Mouse (Mus musculus): ENCODE results near the gene 2310079G19Rik. TPM values are rescaled to one million over a fixed set of nuclear protein-coding genes. Genes with fewer than 3 reads are reported as not detected.

2310079G19Rik gene
- polyA plus RNA-seq (2012; rRNA removed) = 28.8 and 37.2 TPM in 2 replicates

DNA sequence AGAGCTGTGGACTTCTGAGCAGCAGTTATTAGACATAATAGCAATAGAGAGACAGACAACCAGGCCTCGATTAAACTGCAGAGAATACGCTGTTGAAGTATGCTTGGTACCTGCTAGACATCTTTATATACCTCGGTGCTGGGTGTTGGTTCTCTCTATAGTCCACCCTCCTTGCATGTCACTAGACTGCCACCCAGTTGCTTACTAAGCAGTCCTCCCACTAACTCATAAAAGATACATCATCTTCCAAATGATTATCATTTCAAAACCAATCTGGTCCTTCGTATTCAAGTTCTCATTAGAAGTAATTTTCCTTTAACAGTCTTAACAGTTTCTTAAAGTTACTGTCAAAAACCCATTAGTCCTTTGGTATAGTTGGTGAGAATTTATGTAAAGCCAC is at the start of gene 2310079G19Rik:
Gene 2310079G19Rik (minus strand): TSS at position 101 of the 400 bp plus-strand sequence.

DNA sequence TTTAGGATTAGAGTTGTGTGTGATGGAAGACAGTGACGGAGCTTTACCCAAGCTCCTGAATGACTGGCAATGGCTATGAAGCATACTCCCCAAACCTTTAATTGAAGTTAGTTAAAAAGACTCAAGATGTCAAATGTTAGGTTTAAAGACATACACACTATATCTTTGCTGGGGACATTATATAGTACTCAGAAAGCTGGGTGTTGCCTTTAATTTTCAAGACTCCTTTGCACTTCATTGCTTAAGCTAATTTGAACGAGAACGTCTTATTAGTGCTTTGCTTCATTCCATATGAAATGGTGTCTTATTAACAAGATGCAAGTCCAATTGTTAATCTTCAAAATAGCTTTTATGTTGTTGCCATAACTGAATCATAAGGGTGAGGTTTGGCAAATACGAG is 44.1 kb upstream of the 2310079G19Rik start, which contains the start of gene Krtap27-1:
Gene Krtap27-1 (minus strand): TSS at position 101 of the 400 bp plus-strand sequence.

DNA sequence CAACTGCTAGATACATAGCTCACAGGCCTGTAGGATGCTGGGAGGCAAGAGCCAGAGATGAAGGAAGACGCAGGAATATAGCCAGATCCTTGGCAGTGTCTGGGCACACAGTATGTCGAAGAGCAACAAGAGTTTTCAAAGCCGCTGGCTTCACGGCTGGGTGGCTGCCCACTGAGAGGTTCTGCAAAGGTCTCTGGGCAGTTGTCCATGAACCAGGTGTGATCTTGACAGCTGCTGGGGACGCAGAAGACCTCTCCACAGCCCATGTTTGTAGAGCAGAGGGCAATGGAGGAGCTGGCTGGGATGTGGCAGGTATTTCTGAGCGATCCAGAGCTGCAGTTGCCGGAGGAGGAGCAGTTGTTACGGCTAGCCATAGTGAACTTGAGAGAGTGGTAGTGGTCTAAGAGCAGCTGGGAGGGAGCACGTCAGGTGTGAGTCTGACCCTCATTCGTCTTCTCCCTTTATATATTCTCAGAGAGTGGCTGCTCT is 19.9 kb upstream of the 2310079G19Rik start, which contains the start of gene Krtap26-1:
Gene Krtap26-1 (minus strand): TSS at position 439 of the 489 bp plus-strand sequence.

DNA sequence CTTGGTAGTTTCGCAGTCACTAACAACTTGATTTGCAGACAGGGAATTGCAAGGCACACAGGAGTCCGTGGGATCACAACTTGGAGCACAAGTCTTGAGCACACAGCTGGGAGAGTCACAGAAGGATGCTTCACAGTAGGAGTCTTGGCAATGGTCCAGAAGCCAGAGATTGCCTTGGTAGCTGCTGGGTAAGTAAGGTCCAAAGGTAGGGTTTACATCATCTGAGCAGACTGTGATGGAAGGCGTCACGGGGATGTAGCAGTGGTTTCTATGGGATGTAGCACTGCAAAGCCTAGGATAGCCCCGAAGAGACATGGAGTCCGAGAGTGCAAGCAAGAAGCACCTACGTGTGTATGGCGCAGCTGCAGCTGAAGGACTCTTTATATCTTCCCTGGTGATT is 15.5 kb downstream of the 2310079G19Rik start, which contains the start of gene Krtap24-1:
Gene Krtap24-1 (minus strand): TSS at position 358 of the 400 bp plus-strand sequence.

Other genes with a start within 250 kb of the 2310079G19Rik start
- not detected in 2 replicates for gene Cldn17, start 120.7 kb downstream of the 2310079G19Rik start, polyA plus RNA-seq (2012; rRNA removed)
- gene Cldn8, start 64.5 kb downstream of the 2310079G19Rik start, polyA plus RNA-seq (2012; rRNA removed) = 40.5 and 44.3 TPM in 2 replicates
- gene Krtap24-1, start 15.4 kb downstream of the 2310079G19Rik start, polyA plus RNA-seq (2012; rRNA removed) = not detected in 2 replicates
- 0.12 TPM in 1 of 2 replicates, not detected in the other for gene Krtap26-1, start 20.1 kb upstream of the 2310079G19Rik start, polyA plus RNA-seq (2012; rRNA removed)
- gene Krtap27-1, start 44.0 kb upstream of the 2310079G19Rik start, polyA plus RNA-seq (2012; rRNA removed) = not detected in 2 replicates
- gene 2310061N02Rik, start 80.3 kb upstream of the 2310079G19Rik start, polyA plus RNA-seq (2012; rRNA removed) = not detected in 2 replicates
- not detected in 2 replicates for gene Krtap13-1, start 101.2 kb upstream of the 2310079G19Rik start, polyA plus RNA-seq (2012; rRNA removed)
- 1.9 and 2.4 TPM in 2 replicates for gene Krtap13, start 124.0 kb upstream of the 2310079G19Rik start, polyA plus RNA-seq (2012; rRNA removed)
- gene 2310034C09Rik, start 131.2 kb upstream of the 2310079G19Rik start, polyA plus RNA-seq (2012; rRNA removed) = 0.29 and 1.1 TPM in 2 replicates
- not detected in 2 replicates for gene 2310057N15Rik, start 146.5 kb upstream of the 2310079G19Rik start, polyA plus RNA-seq (2012; rRNA removed)
- gene Gm5965, start 150.2 kb upstream of the 2310079G19Rik start, polyA plus RNA-seq (2012; rRNA removed) = not detected in 2 replicates
- not detected in 2 replicates for gene Gm20741, start 184.6 kb upstream of the 2310079G19Rik start, polyA plus RNA-seq (2012; rRNA removed)
- gene Krtap15, start 192.5 kb upstream of the 2310079G19Rik start, polyA plus RNA-seq (2012; rRNA removed) = not detected in 2 replicates
- not detected in 2 replicates for gene Krtap14, start 198.5 kb upstream of the 2310079G19Rik start, polyA plus RNA-seq (2012; rRNA removed)
- gene Krtap19-1, start 241.7 kb upstream of the 2310079G19Rik start, polyA plus RNA-seq (2012; rRNA removed) = not detected in 2 replicates
- not detected in 2 replicates for gene Krtap19-2, start 246.6 kb upstream of the 2310079G19Rik start, polyA plus RNA-seq (2012; rRNA removed)

Measured in colon, adult 2 months (tissue).